Mouse (Mus musculus) c-Kit-positive CD71-positive TER-119-negative erythroid progenitor cells, embryonic 14.5 days (primary cell): Measurements from ENCODE around the gene Pnpla5.

Experiments
- DNase-seq: peaks from one replicate; pipeline ENCODE4 v3.0.0-alpha.2; 2013; ENCODE audit warnings: low read depth

Pnpla5 gene

GRCm38 (mm10) chr15:84065701-84066100 lies 57.3 kb downstream of the Pnpla5 start:
- DNase-seq, result no peak

GRCm38 (mm10) chr15:84065140-84065539 lies 57.8 kb downstream of the Pnpla5 start, which contains the start of gene Efcab6:
Efcab6 (minus strand) TSS chr15:84065379.
- DNase-seq, result no peak
